Mouse (Mus musculus): ENCODE data around the gene Dhh. TPM values are rescaled to one million over a fixed set of nuclear protein-coding genes. Genes with fewer than 3 reads are reported as not detected.
A peak's percentile ranks its signal among the peaks of the same experiment; 100 is the strongest.

The Dhh gene
- total and polyA plus RNA-seq, 3 experiments: 2.3 to 3.5 (median 3.1) TPM

DNA sequence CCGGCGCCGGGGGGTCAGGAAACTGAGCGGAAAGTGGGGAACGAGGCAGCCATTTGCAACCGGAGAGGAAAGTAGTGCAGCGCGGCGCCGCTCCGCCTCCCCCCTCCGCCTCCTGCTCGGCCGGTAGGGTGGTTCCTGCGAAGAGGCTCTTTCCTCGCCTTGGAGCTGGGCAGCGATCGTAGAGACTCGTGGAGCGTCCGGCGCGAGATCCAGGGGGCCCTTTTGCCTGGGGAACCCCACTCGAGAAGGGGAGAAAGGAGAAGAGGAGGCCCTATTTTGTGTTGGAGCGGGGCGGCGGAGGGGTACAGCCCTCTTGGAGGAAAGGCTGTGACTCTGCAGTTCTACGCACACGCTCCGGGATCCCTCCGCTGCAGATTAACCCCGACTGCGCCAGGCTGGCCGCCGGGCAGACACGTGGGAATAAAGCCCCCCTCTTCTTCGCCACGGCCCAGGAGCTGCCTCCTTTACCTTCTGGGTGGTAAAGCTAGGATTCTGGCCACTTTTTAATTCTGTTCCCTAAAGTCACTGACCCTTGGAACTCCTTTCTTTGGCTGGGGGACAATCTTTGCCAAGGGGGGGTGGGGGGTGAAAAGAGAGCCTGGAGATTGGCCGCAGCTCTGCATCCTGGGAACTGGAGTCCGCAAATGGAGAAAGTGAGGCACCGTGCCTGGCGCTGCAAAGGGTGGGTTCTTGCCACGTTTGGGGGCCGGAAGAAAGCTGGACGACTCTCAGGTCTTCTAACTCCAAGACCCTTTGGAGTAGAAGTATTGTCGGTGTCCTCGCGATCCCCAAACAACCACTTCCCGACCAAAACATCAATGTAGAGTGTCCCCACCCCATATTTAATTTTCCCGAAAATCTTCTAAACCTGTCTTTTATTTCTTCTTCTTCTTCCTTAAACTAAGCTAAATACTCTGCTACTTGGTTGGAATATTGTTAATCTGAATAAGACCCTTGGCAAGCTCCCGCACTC, 26.1 kb downstream of the Dhh start:
- peak; percentile 94 for DNase-seq

DNA sequence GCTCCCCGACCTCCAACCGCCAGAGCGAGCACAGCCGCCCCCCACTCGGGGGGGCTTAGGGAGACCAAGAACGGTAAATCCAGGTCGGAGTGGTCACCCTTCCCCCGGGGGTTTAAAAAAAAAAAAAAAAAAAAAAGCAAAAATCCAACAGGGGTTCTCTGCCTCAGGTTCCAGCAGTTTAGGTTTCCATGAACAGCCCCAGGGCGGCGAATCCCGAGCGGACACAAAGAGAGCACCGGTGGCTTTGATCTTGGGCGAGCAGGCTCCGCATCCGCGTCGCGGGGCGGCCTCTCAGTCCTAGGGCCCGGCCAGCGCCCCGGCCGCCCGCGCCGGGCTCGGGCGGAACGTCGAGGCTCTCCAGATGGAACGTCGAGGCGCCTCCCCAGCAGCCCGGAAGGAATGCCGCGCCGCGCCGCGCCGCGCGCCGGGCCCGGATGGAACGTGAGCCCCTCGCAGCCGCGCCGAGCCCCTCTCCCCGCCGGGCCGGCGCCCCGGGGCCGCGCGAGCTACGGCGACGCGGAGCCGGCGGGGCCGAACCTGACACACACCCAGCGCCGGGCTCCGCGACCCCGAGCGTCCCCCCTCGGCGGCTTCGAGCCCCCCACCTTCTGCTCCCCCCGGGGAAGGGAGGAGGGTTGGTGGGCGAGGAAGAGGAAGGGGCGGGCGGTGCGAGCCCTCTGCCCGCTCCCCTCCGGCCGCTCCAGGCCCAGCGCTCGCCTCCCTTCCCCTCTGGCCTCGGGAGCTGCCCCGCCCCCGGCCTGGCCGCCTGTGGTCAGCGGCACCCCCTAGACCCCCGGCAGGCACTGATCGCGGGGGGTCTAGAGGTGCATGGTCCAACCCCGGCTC, 27.0 kb downstream of the Dhh start, which contains the start of gene Kmt2d:
Gene Kmt2d (minus strand): TSS at position 135 of the 846 bp plus-strand sequence.
- DNase-seq: no peak

DNA sequence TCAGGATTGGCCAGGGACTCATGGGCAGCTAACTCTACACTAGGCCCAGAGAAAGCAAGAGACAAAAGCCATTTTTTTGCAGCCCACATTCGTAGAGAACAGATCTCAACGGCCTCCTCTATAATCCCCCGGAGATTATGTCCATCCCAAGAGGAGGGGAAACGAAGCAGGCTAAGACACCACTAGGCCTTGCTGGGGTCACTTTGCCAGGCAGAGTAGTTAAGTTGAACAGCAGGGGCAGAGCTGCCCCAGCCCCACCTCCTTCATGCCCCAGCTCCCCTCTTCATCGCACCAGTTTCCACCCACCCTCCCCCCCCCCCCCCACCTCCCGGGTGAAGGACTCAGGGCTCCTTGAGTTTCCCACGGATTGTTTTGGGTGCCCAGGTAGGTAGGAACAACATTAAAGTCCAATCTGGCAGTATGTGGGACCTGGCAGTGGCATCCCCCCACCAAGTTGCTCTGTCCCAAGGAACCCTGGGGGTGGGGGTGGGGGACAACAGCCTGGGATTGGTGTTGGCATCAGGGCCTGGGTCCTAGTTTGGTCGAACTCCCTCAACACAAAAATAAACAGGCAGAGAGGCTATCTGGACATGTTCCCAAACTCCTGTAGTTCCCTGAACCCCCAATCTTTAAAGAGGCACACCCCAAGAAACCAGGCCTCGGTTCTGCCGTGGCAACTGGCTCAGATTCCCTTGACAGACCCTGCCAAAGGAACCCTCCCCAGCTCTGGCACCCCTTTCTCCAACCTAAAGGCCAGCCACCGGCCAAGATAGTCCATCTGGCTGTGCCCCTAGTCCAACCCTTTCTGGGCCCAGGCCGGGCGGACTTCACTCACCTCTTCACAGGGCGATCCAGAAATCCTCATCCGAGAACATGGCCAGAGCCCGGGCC, 27.9 kb downstream of the Dhh start:
- DNase-seq: peak; percentile 65

DNA sequence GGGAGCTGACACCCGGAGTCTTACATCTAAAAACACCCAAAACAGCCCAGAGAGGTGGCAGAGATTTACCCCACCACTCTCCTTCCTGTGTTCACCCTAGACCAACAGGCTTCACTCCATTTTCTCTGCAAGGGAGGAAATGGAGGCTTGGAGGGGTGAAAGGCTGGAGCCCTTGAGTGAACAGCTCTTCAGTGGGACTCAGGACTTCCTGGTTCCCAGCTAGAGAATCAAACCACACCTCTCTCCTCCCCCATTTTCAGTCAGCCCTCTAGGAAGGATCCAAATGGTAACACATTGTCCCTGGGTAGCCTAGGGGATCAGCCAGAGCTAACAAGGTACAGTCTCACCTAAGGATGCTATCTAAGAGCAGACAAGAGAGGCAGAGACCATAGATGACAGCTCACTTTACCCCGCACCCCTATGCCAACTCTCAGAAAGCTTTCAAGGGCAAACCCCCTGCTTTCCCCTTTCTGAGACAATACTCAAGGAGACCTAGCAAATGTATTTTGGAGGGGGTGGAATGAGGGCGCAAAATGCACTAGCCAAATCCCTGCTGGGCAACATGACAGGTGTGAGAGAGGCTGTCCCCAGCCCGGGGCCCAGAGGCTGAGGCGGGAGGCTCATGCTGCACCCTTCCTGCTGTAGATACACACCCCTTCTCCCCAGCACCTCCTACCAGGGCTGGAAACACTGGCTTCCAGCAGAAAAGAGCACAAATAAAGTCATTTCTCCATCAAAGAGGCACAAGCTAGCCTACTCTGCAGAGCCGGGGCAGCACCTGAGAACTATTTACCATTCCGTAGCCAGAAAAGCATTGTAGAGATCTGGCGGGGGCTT, 28.8 kb downstream of the Dhh start:
- peak; percentile 24 for DNase-seq

DNA sequence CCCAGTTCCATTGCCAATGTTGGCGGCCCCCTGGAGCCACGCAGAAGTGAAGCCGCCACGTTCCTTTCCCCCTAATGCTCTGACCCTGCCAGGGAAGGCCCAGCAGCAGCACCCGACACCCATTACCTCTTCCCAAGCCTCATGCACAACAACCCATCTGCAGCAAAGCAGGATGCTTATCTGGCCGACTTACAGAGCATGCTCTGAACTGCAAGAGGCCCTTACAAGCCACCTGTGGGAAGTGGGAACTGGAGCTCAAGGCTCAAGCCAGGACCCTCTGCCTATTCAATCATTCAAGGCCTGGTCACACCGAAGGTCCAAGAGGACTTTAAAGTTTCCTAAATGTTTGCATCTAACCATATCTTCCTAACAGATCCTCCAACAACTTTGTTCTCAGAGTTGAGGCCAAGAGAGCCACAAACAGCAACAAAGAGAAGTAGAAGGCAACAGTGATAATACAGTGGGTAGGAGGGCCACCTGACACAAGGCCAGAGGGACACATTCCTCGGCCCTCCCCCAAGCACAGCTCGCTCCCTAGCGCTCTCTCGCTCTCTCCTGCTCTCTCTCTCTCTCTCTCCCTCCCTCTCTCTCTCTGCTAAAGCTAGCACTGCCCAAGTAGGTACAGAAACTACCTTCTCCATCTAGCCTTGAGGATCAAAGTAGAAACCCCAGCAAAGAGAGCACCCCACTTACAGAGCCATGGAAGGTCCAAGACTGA, 29.8 kb downstream of the Dhh start:
- DNase-seq: no peak

DNA sequence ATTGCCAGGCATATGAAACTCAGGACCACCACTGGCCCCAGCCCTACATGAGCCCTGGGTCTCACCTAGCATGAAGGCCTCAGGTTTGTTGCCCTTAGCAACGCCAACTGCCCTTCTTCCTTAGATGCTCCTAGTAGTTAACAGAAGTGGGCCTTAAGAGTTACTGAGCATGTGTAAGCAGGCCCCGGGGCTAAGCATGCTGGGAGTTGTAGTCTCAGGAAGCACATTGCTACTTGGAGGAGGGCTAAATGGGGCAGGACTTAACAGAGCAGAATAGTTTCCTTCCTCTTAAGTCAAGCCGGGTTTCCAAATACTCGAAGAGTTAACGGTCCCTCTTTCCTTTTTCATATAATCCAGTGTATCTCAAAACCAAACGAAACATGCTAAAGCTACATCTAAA, 31.0 kb downstream of the Dhh start:
- peak; percentile 67 for DNase-seq

DNA sequence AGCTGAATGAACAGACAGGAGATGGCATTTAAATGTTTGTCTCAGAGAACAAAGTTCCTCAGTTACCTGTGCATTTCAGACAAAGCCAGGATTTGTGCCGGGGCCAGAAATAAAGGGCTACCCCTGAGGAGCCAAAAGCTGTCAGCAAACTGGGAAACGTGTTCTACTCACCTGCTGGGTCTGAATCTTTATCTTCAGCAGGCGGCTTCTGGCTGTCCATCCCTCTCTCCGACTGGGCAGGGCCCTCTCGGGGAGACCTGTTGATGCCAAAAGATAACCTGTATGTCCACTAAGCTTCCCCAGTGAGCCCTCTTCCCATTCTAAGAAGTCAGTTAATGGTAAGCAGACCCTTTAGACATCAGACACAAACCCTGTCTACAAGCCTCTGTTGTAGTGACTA, 31.8 kb downstream of the Dhh start:
- DNase-seq: no peak

DNA sequence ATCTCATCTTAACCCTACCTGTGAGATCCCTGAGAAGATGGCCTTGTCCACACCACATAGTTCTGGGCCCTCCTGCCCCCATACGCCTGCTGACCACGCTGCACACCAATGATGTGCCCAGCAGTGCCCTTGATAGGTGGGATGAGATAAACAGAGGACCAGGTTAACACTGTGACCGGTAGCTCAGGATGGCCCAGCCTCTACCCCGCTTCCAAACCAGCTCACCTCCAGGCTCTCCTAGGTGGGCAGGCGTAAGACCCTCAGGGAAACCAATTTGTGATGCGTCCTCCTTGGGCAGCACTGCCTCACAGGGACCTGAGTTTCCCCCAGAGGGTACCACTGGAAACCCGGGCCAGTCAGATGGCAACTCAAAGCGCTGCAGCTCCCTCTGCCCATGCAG, 32.6 kb downstream of the Dhh start:
- no peak for DNase-seq

DNA sequence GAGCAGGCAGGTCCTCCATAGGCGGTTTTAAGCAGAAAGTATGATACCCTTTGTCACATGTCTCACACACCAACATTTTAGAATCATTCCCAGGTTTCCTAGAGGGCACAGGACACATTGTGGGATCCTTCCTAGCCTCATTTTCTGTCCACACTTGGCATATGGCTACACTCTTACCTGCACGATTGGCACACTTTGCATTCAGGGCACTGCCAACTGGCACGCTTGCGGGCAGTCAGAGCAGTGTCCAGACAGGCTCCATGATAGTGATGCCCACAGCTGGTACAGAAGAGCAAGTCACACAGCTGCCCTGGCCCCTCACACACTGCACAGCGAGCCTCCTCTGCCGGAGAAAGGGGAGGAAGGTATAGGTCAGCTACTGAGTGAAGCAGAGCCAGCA, 33.4 kb downstream of the Dhh start:
- DNase-seq: no peak

DNA sequence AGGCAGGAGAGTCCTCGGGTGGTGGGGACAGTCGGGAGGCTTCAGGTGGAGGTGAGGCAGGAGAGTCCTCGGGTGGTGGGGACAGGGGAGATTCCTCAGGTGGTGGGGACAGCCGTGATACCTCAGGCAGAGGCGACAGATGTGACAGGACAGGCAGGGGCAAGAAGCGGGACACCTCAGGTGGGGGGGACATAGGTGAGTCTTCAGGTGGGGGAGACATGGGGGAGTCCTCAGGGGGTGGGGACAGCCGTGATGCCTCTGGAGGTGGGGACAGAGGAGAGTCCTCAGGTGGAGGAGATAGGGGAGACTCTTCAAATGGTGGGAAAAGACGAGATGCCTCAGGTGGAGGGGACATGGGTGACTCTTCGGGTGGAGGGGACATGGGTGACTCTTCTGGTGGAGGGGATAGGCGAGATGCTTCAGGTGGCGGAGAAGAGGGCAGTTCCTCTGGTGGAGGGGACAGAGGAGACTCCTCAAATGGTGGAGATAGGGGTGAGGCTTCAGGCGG, 34.8 kb downstream of the Dhh start:
- no peak for DNase-seq

DNA sequence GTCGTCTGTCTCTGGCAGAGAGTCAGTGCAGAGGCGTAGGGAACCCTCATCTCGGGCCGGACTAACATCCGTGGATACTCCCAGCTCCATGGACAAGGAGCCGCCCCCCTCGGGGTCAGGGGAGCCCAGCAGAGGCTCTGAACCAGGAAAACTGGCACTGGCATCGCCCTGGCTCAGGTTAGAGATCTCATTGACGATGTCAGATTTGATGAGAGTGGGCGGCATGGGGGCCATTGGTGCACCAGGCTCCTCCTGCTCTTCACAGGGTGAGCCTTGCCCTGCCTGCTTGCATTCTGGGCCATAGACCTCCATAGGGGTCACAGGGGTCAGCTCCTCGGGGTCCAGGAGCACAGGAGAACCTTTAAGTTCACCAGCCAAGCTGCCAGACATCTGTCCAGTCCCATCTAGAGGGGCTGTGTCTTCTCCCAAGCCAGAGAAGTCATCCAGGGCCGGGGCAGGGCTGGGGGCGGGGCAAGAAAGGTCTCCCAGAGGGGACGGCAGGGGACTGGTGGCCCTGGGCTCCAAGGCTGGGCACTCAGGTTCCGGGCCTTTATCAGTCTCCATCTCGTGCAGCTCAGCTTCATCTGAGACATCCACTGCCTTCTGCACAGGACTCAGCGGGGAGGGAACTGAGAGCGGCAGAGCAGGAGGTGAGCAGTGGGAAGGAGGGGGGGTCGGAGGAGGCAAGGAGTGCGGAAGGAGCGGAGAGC, 36.5 kb downstream of the Dhh start:
- DNase-seq: no peak

DNA sequence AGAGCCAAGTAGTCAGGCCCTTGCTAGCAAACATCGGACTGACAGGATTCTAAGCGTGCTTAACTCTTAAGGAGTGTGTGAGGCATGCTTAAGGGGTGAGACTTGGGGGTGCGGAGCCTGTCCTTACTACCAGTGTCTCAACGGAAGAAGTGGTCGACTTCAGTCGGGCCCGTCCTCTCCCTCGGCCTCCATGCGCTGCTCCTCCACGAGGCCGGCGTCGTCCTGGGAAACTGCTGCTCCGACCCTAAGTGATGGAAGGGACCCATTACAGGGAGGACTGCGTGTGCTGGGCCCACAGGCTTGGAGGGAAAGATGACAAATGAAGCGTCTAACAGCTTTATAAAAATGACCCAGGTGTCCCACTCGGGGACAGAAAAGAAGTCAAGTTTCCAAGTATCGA, 37.4 kb downstream of the Dhh start:
- no peak for DNase-seq

DNA sequence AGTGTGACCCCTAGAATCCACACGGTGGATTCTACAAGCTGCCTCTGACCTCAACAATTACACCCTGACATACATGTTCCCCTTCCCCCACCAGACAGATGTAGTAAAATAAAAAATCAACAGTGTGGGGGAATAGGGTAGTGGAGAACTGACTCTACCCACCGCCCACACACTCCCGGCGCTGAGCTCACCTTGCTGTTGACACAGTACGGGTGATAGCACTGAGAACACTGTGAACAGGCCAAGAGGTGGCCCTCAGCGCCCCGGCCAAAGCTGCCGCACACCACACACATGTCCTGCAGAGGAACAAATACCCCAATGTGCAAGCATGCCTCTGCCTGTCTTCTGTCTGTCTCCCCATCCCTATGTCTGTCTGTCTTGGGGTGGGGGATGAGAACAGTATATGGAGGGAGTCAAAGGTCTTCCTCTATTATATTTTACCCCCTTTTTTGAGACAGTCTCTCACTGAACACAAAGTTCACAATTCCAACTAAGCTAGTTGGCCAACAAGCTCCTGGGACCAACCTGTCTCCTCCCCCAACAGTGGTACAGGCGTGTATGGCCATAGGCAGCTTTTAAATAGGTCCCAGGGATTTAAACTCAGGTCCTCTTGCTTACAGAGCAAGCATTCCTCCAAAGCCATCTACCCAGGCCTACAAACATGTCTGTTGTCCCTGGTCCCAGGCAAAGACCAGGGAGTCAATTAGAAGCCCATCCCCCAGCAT, 38.9 kb downstream of the Dhh start:
- DNase-seq: no peak

DNA sequence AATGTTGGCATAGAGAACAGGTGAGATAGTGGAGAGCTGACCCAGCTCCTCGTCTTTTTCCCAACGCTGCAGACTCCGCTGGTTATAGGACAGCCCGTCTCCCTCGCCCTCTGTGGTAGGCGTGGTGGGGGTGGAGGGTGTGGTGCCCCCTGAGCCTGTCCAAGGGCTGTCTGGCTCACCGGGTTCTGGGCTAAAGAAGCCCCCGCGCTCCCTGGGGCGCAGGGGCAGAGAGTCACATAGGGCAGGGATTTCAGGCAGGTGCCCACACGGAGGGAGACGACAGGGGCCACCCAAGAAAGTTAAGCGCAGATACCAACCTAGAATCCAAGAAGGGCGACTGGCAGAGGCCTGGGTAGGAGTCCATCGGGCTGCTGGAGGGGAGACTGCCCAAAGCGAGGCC, 44.1 kb downstream of the Dhh start:
- no peak for DNase-seq

DNA sequence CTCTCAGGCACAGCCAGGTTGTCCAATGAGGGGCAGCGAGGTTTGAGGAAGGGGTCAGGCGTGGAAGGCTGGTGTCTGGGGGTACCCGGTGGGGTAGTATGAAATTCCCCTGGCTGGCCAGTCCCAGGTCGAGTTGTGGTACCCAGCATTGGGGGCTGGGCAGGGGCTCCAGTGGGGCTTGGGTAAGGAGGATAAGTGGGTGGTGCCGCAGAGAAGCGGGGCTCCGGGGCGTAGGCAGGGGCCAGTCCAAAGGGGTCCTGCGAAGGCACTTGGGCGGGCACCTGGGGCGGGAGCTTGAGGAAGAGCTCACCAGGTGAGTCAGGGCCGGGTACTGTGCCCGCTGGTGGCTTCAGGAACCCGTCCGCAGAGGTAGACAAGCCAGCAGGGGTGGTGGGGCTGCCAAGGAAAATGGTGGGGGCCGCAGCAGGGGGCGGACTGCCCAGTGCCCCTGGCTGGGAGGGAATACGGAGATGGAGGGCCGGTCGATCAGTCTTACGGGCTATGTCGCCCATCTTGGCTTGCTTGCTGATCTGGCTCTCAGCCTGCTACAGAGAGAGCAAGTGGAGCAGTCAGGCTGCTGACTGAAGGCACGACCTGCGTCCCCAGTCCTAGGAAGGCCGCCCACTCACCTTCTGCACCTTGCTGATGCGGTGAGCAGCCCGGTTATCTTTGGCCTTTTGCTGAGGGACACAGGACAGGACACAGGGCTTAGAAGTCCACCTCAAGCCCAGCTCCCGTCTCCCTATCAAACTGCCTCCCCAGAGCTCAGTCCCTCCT, 45.0 kb downstream of the Dhh start:
- no peak for DNase-seq

DNA sequence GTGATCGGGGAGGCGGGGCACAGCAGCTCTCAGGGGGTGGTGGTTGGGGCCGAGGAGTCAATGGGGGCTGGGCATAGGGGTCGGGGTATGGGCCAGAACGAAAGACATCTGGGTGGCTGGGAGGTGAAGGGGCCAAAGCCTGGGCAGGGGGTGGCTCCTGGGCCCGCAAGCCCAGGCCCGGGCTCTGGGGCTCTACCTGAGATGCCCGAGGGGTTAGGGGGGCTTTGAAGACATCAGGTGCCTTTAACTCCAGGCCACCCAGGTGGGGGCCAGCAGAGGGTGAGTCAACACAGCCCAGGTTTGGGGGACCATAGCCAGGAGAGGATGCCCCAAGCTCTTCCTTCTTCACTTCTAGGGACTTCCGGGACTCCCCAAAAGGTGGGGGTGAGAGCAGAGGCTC, 45.6 kb downstream of the Dhh start:
- DNase-seq: no peak

DNA sequence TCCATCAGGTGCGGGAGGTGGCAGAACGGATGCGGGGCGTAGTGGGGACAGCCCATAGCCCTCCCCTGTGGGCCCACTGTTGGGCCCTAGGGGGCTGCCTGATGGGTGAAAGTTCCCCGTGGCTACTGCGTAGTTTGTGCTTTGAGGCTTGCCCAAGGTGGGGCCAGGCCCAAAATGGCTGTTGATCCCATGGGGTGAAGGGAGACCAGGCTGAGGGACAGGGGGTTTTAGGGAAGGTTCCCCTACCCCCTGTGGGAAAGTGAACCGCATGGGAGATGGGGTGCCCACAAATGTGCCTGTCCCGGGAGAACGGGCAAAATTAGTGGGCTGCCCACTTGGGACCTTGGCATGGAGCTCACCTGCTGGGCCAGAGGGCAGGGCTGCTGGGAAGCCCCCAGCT, 46.3 kb downstream of the Dhh start:
- DNase-seq: no peak
